Mouse (Mus musculus) ES-Bruce4 (cell line): ENCODE results near the gene Rps6ka5. TPM values are rescaled to one million over a fixed set of nuclear protein-coding genes. Genes with fewer than 3 reads are reported as not detected.

Experiments used
- H3K27ac ChIP-seq: 2 replicates; pipeline ENCODE4 v1.5.1; 2012; ENCODE audit warnings: low read length, inconsistent platforms; ENCODE audit not compliant: insufficient read depth
- H3K27me3 ChIP-seq: 2 replicates; pipeline ENCODE4 v1.6.1; 2012; ENCODE audit warnings: mild to moderate bottlenecking, low read length, inconsistent platforms; ENCODE audit not compliant: control insufficient read depth, poor library complexity, insufficient read depth, severe bottlenecking
- H3K36me3 ChIP-seq: 2 replicates; pipeline ENCODE4 v1.6.1; 2012; ENCODE audit warnings: inconsistent platforms, mild to moderate bottlenecking, low read length, moderate library complexity; ENCODE audit not compliant: control insufficient read depth, poor library complexity, insufficient read depth, severe bottlenecking
- H3K4me1 ChIP-seq: one replicate; pipeline ENCODE4 v1.8.1; 2011; ENCODE audit warnings: low read length; ENCODE audit not compliant: control insufficient read depth, insufficient read depth
- H3K4me3 ChIP-seq: 2 replicates; pipeline ENCODE4 v1.5.1; 2011; ENCODE audit warnings: low read depth, mild to moderate bottlenecking, low read length
- H3K9ac ChIP-seq: 2 replicates; pipeline ENCODE4 v1.6.1; 2012; ENCODE audit warnings: low read depth, mild to moderate bottlenecking, inconsistent platforms; ENCODE audit not compliant: poor library complexity, severe bottlenecking
- H3K9me3 ChIP-seq: replicated peaks from 2 replicates; pipeline ENCODE4 v1.6.1; 2012; ENCODE audit warnings: mild to moderate bottlenecking, low read length, inconsistent platforms; ENCODE audit not compliant: control insufficient read depth, poor library complexity, insufficient read depth, severe bottlenecking
- CTCF ChIP-seq: IDR thresholded peaks from one replicate; pipeline ENCODE4 v1.8.1; 2011; ENCODE audit warnings: low read depth, low read length
- EP300 ChIP-seq: IDR thresholded peaks from 2 replicates; pipeline ENCODE4 v1.6.1; 2011; ENCODE audit warnings: low read depth, low read length; ENCODE audit not compliant: insufficient read depth
- POLR2A ChIP-seq: IDR thresholded peaks from one replicate; pipeline ENCODE4 v1.8.1; 2011; ENCODE audit warnings: low read length; ENCODE audit not compliant: insufficient read depth
- polyA plus RNA-seq: library from polyadenylated mRNA; stranded (reverse); fragments of >200 nt; gene quantifications from 2 replicates; pipeline ENCODE4 v1.2.4, GENCODE M21; 2011; ENCODE audit warnings: low read depth; ENCODE audit not compliant: missing spikeins, insufficient read depth, insufficient read length

The Rps6ka5 gene
- polyA plus RNA-seq, 1 experiment = 13.2 TPM

GRCm38 (mm10) chr12:100728646-100729485 is 2.1 kb upstream of the Rps6ka5 start:
- peaks cover 2% of the 10 kb centered on the region for H3K4me1 ChIP-seq
- H3K4me3 ChIP-seq = no peak overlapping the region
- no peaks in the 10 kb centered on the region for H3K27me3 ChIP-seq
- no peaks in the 10 kb centered on the region for H3K36me3 ChIP-seq
- no peaks in the 10 kb centered on the region for H3K9me3 ChIP-seq
- H3K9ac ChIP-seq = no peak overlapping the region
- TF ChIP-seq POLR2A (no peak), CTCF (no peak), EP300 (no peak)
- H3K27ac ChIP-seq = no peak overlapping the region

DNA sequence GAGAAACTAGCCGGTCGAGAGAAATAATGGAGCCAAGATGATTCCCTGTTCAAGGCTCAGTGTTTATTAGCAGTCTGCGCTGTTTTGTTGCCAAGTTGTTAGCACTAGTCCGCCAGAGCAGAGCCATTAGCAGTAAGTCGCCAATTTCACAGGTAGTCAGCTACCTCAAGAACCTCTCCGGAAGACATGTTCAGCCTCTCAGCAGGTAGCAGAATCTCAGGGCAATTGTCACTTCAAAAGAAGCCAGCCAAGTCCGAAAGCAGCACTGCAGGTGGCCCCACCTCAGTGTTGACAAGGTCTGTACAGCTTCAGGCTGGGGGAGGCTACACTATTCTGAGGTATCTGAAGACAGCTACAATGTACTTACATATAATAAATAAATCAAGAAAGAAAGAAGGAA is 1.1 kb upstream of the Rps6ka5 start:
- Histone ChIP-seq H3K36me3 (no peaks in the 10 kb centered on the region), H3K27ac (no peak overlapping the region), H3K27me3 (no peaks in the 10 kb centered on the region), H3K9ac (no peak overlapping the region), H3K4me1 (peaks cover 2% of the 10 kb centered on the region), H3K4me3 (no peak overlapping the region), H3K9me3 (no peaks in the 10 kb centered on the region)
- TF ChIP-seq CTCF (no peak), POLR2A (no peak), EP300 (no peak)

DNA sequence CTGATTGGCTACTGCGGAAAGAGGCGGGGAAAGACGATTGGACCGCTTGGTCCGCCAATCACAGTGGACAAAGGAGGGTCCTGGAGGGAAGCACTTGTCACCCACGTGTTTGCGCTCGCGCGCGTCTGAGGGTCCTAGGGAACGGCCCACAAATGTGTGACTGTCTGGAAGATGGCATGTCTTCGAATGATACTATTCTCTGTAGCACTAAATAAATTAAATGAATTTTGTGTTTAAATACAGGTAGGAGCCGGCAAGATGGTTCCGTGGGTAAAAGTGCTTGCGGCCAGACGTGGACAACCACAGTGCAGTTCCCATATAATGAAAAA is 1.4 kb downstream of the Rps6ka5 start:
- Histone ChIP-seq H3K4me3 (peak overlapping the region; percentile 25; the same call in 1 of the 2 replicates), H3K27me3 (no peaks in the 10 kb centered on the region), H3K27ac (no peak overlapping the region), H3K4me1 (peaks cover 2% of the 10 kb centered on the region), H3K9me3 (no peaks in the 10 kb centered on the region), H3K36me3 (no peaks in the 10 kb centered on the region), H3K9ac (no peak overlapping the region; the same call in 1 of the 2 replicates)
- TF ChIP-seq POLR2A (no peak), CTCF (no peak), EP300 (no peak)

GRCm38 (mm10) chr12:100724606-100725457 is 2.0 kb downstream of the Rps6ka5 start:
- Histone ChIP-seq H3K4me3 (peak overlapping the region; percentile 97), H3K27ac (no peak overlapping the region; the same call in 1 of the 2 replicates), H3K36me3 (no peaks in the 10 kb centered on the region), H3K27me3 (no peaks in the 10 kb centered on the region), H3K9me3 (no peaks in the 10 kb centered on the region), H3K9ac (peak overlapping the region; percentile 47), H3K4me1 (peaks cover 2% of the 10 kb centered on the region)
- TF ChIP-seq CTCF = peak; percentile 23
- no peak for TF ChIP-seq EP300
- TF ChIP-seq POLR2A = peak; percentile 73

- H3K9me3 ChIP-seq = no peaks in the 10 kb centered on the region
- no peaks in the 10 kb centered on the region for H3K27me3 ChIP-seq
- no peaks in the 10 kb centered on the region for H3K36me3 ChIP-seq
- TF ChIP-seq POLR2A (no peak), EP300 (no peak), CTCF (no peak)
- H3K4me3 ChIP-seq = peak overlapping the region; percentile 97
- peaks cover 2% of the 10 kb centered on the region for H3K4me1 ChIP-seq
- H3K9ac ChIP-seq = peak overlapping the region; percentile 47
- H3K27ac ChIP-seq = no peak overlapping the region
Measured at GRCm38 (mm10) chr12:100724182-100724581, 2.6 kb downstream of the Rps6ka5 start.

- Histone ChIP-seq H3K4me1 (peaks cover under 1% of the 10 kb centered on the region), H3K9me3 (no peaks in the 10 kb centered on the region), H3K36me3 (no peaks in the 10 kb centered on the region), H3K27me3 (no peaks in the 10 kb centered on the region; the same call in 1 of the 2 replicates), H3K9ac (no peak overlapping the region), H3K27ac (no peak overlapping the region), H3K4me3 (no peak overlapping the region)
- TF ChIP-seq CTCF (no peak), POLR2A (no peak), EP300 (no peak)
Measured at GRCm38 (mm10) chr12:100720801-100721200, 6.0 kb downstream of the Rps6ka5 start.
